Mouse (Mus musculus) MN1 (cell line): ENCODE measurements around the gene Dpm1.
A peak's percentile ranks its signal among the peaks of the same experiment; 100 is the strongest.

ENCODE experiments used
- DNase-seq: peaks from one replicate; pipeline ENCODE4 v3.0.0-alpha.2; 2016; ENCODE audit warnings: low spot score

Dpm1 gene

DNA sequence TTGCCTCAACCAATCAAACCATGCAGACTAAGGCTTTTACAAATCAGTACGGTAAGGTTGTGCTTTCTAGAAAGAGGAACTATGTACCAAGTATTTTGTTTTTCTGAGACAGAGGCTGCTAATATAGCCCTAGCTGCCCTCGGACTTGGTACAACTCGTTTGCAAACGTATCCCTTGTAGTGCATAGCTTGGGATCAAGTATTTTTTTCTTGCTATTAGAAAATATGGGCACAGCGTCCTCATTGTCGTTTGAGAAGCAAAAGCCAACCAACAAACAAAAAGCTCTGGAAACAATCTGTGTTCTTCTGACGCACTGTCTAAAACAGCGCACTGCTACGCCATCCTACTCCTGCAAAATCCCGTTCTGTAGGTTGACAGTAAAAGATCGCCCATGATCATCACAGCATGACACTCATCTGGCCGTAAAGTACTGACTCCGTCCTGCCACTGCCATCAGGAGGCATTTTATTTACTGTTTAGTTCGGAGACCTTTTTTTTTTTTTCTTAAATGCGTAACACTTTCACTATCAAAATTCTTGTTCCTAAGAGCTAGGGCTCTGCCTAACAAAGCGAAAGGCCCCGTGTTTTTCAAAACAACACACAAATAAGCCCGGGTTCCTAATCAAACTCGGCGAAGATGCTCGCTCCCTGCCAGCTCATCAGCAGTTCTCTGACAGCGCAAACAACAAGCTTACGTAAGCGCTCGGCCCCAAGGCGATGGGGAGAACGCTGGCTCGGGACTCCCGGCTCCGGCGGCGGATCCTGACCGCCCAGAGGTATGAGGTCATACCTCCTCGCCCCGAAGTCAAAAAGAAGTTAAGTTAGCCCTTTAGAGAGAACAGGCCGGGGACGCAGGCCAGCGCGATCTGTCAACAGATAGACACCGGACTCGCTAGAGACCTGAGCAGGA, 1.0 kb downstream of the Dpm1 start:
- peak; percentile 77 for DNase-seq

DNA sequence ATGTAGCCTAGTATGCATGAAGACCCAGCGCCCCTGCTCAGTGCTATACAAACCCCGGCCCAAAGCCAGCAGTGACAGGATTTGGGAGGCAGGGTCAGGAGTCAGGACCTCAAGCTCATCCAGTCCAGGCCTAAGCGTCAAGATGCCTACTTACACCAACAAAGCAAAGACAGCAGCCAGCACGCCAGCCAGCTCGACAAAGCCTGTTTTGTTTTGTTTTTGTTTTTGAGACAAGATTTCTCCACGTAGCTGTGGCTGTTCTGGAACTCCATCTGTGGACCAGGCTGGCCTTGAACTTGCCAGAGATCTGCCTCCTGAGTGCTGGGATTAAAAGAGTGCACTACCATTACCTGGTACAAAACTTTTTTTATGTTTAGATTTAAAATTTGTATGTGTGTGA, 7.1 kb downstream of the Dpm1 start:
- no peak for DNase-seq

- DNase-seq: no peak
Observed at GRCm38 (mm10) chr2:168213788-168214397, 16.5 kb downstream of the Dpm1 start.

DNA sequence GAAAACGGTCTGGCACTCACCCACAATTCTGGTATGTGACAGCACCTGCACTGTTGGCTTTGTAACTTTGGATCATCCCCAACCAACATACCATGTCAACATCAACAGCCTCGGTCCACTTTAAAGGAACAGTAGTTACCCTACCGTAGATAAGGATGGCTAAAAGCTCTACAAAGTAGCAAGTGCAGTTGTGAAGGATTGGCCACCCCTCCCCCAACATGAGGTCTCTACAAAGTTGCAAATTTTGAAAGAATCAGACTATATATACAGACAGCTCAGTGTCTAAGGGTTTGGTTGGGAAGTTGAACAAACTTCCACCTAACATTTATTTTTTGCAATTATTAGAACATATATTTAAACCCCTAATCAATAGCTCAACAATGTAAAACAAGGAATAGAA, 22.5 kb downstream of the Dpm1 start:
- no peak for DNase-seq

GRCm38 (mm10) chr2:168206725-168207644, 23.4 kb downstream of the Dpm1 start, which contains the start of gene Adnp:
Gene Adnp (minus strand): TSS chr2:168207112.
- DNase-seq: peak; percentile 98

DNA sequence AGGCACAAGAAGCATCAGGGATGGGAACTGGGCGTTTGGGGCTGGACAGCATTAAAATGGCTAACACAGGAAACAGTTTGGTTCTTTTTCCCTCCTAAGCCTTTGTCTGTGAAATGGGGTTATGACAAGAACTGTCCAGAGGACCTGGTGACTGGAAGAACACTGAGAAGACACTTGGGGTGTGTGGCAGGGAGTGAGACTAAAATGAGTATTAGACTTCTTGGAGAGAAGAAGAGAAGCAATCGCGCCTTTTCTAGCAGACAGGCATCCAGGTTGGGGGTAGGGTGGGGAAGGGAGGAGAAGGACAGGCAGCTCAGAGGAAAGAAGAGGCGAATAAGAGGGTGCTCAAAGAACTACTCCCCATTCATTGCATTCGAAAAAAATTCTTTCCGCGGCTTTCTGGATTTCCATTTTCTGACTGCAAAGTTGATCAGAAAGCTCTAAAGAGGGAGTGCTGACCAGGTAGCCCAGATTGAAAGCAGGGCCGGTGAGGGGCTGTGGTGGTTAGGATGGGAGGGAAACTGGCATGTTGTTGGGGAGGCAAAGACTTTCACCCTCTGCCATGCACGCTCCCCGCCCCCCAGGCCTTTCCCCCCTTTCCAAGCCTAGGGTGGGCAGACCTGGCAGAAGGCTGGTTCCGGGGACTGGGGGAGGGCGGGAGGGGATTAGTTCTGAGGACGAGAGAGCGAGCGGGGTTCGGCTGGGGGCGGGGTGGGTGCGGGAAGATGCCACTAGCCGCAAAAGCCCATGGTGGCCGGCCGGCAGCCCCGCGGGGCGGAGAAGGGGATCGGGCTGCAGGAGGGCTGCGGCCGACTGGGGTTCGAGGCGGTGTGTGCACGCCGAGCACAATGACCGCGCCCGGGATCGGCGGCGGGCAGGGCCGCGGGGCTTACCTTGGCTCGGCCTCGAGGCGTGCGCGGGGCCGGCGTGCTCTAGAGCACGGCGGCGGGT, 24.4 kb downstream of the Dpm1 start:
- DNase-seq: peak; percentile 16

GRCm38 (mm10) chr2:168205265-168205664, 25.1 kb downstream of the Dpm1 start:
- DNase-seq: peak; percentile 89

DNA sequence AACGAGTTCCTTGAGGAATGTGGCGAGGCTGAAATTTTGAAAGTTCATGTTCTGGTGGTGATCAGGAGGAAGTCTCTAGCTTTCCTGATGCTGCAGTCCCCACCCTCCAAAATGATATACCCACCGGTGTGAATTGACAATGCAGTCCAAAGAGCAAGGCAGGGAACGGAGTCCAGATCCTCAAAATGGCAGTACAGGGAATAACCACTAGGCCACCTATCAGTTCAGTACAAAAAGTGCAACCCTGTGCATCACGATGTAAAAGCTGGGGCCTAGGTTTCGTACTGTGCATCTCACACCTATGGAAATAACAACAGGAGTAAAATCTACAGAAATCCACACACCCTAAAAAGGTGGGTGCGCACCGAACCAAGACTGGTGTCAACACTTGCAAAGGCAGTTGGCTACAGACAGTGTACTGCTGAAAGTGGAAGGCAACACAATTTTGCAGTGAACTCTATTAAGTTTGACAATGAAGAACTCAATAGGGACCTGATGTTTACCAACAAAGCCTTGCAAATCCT, 25.9 kb downstream of the Dpm1 start:
- no peak for DNase-seq

DNA sequence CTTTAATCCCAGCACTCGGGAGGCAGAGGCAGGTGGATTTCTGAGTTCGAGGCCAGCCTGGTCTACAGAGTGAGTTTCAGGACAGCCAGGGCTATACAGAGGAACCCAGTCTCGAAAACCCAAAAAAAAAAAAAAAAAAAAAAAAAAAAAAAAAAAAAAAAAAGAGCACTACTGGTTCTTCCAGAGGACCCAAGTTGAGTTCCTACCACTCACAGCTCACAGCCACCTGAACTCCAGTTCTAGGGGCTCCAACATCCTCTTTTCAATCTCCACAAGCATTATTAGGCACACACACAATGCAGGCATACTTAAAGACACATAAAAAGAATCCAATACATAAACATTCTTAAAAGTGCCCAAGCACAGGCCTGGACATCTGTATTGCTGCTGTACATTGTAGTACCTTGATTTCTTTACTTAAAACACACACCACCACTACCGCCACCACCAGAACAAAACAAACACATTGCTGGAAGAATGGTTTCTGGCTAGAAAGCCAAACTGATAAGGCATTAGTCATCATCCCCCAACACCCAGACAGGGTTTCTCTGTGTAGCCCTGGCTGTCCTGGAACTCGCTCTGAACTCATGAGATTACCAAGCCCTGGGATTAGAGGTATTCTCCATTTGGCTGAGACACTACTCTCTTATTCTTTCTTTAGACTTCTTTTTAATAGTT, 30.2 kb downstream of the Dpm1 start:
- DNase-seq: peak; percentile 37

GRCm38 (mm10) chr2:168199476-168199875, 30.9 kb downstream of the Dpm1 start:
- no peak for DNase-seq

GRCm38 (mm10) chr2:168198421-168198820, 32.0 kb downstream of the Dpm1 start:
- peak; percentile 60 for DNase-seq

DNA sequence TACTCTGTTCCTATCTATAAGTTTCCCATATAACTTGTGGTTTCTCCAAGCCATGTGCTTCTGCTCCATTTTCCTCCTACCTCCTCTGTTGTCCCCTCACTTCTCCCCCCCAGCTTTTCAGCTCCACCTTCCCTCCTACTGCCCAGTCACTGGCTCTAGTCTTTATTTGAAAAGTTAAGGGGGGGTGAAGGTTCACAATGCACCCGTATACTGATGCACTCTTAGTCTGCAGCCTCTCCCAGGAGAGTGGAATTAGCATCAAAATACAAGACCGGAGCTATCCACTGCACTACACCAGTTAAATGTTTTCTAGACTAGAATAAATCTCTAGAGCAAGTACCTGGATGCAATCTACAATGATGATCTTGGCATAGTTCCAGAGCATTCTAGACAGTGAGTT, 34.7 kb downstream of the Dpm1 start:
- no peak for DNase-seq

- no peak for DNase-seq
Observed at GRCm38 (mm10) chr2:168193685-168194084, 36.7 kb downstream of the Dpm1 start.

DNA sequence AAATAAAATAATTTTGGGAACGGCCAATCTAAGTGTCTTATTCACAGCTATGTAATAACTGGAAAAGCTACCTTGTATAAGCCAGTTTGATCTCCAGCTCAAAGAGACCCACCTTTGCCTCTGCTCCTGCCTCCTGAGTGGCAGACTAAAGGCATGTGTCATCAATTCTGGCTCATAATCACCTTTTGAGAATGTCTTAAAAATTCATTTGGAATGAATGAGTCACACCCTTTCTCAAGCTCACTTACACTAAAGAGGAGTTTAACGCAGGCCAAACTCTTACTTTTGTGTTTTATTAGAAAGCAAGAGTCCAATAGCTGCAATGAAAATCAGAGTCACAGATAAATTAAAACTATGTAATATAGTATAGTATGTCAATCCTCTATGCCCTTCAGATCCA, 38.5 kb downstream of the Dpm1 start:
- no peak for DNase-seq

DNA sequence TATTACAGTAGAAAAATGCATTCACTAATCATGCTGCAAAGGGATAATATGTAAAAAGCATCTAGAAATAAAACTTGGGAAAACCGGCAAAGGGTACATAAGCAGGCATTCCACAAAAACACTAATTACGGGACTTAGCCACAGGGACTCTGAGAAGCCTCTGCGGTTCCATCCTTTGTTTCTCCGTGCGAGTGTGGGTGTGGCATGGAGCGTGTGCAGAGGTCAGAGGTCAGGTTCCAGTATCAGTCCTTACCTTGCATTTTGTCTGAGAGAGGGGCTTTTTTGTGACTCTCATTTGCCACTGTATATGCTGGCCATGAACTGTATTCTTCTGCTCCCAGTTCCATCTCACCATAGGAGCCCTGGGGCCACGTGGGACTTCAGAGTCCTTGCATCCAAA, 54.4 kb downstream of the Dpm1 start:
- no peak for DNase-seq

- DNase-seq: peak; percentile 89
Observed at GRCm38 (mm10) chr2:168170167-168170685, 60.2 kb downstream of the Dpm1 start.

DNA sequence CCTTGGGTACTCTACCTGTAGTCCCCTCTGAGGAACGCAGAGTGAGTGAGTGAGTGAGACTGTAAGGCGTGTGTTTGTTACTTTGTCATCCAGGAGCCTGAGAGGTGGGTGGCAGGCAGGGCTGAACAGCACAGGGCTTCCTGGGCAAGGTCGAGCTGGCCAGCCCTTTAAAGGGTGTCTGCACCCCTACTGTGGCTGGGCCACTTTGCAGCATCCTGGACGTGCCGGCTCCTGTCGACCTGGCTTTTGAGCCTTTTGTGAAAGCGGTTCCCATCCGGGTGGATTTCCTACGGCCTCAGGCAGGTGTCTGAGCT, 60.6 kb downstream of the Dpm1 start:
- DNase-seq: no peak

DNA sequence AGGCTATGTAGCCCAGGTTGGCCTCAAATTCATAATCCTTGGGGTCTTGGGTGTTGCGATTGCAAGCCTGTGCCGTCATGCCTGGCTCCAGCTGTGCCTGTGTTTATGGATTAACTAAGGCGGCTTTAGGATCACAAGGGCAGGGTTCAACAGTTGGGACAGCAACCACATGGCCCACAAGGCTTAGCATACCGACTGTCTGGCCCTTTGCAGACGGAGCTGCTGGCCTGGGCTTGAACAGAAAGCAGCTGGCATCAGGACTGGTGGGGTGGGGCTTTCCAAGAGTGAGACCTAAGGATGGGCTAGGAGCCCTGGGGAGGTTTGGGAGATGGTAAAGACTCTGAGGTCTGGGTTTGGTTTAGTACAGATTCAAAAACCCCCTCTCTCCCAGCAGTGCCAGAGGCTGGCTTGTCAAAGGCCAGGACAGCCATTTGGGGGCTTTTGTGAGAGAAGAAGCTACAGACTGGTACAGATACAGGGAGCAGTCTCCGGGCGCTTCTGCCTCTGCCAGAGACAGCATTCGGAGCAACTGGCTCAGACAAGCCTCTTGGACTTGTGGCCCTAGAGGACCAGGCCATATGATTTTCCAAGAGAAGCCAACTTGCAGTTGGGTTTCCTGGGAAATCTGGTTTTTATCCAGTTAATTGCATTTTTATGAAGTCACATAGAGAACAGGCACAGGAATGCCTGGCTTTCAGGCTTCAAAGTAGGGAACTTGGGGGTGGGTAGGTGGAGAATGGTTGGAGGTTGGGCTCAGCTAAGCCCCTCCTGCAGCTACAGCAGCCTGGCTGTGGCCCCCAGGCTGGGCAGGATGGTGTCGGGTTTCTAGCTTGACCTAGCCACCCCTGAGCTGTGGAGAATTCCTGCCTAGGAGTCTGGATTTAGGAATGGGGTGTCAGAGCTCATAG, 61.2 kb downstream of the Dpm1 start:
- peak; percentile 60 for DNase-seq

GRCm38 (mm10) chr2:168167781-168168180, 62.6 kb downstream of the Dpm1 start:
- DNase-seq: peak; percentile 47
